Mouse (Mus musculus): ENCODE data around the gene Alg13.

DNA sequence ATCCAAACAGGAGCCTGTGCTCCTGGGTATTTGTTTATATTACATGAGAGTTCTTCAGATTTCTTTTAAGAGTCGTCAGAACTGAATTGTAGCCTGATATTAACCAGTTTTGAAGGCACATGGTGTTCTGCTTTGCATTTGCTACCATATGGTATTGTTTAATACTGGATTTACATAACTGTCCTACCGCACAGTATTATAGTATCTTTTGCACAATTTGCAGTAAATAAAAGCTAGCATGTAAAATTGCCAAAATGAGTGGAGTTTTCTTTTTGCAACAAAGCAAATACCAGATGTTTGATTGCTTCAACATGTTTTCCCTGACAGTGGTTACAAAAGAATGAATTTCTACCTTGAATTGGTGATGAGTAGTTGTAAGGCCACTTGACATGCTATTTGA lies 56.6 kb downstream of the Alg13 start:
- TF ChIP-seq CTCF (IDR thresholded peaks at IDR 0.05; ENCODE audit: extremely low read depth, insufficient read depth, insufficient read length, insufficient replicate concordance) = no peak
- no peak for TF ChIP-seq POLR2A (IDR thresholded peaks at IDR 0.05; ENCODE audit: low read depth, low read length)
